Mouse (Mus musculus) G1E-ER4 (cell line): Measurements from ENCODE around the gene Lxn. TPM values are rescaled to one million over a fixed set of nuclear protein-coding genes. Genes with fewer than 3 reads are reported as not detected.

Experiments
- GATA1 ChIP-seq: IDR thresholded peaks from one replicate; pipeline ENCODE4 v1.8.0; 2012; ENCODE audit warnings: low read length, inconsistent platforms
- polyA plus RNA-seq: library from polyadenylated mRNA; stranded (reverse); fragments of >175 nt; gene quantifications from 2 replicates; pipeline ENCODE4 v1.2.3, GENCODE M21; 2012

Lxn gene
- 32.6 TPM in 2 replicates for polyA plus RNA-seq

- TF ChIP-seq GATA1, result no peak
Observed at GRCm38 (mm10) chr3:67463450-67464372, at the start of gene Lxn. Lxn (minus strand) TSS chr3:67463926.

- TF ChIP-seq GATA1, result no peak
Observed at GRCm38 (mm10) chr3:67512807-67513206, 49.1 kb upstream of the Lxn start.

- TF ChIP-seq GATA1, result no peak
Observed at GRCm38 (mm10) chr3:67508216-67508892, 44.6 kb upstream of the Lxn start.

- TF ChIP-seq GATA1, result no peak
Observed at GRCm38 (mm10) chr3:67505286-67505685, 41.6 kb upstream of the Lxn start.

GRCm38 (mm10) chr3:67503878-67504277, 40.2 kb upstream of the Lxn start:
- TF ChIP-seq GATA1, result no peak

- no peak for TF ChIP-seq GATA1
Observed at GRCm38 (mm10) chr3:67499406-67499791, 35.7 kb upstream of the Lxn start.

- TF ChIP-seq GATA1, result no peak
Observed at GRCm38 (mm10) chr3:67498773-67499405, 35.2 kb upstream of the Lxn start.

GRCm38 (mm10) chr3:67497998-67498397, 34.3 kb upstream of the Lxn start:
- TF ChIP-seq GATA1, result no peak

GRCm38 (mm10) chr3:67496310-67496709, 32.6 kb upstream of the Lxn start:
- no peak for TF ChIP-seq GATA1

GRCm38 (mm10) chr3:67493132-67493531, 29.4 kb upstream of the Lxn start:
- TF ChIP-seq GATA1, result no peak

- TF ChIP-seq GATA1, result no peak
Observed at GRCm38 (mm10) chr3:67492086-67492869, 28.6 kb upstream of the Lxn start.

- no peak for TF ChIP-seq GATA1
Observed at GRCm38 (mm10) chr3:67490156-67490555, 26.4 kb upstream of the Lxn start.

- no peak for TF ChIP-seq GATA1
Observed at GRCm38 (mm10) chr3:67485233-67485632, 21.5 kb upstream of the Lxn start.

GRCm38 (mm10) chr3:67482400-67482799, 18.7 kb upstream of the Lxn start:
- no peak for TF ChIP-seq GATA1

- TF ChIP-seq GATA1, result no peak
Observed at GRCm38 (mm10) chr3:67479806-67480205, 16.1 kb upstream of the Lxn start.
